Mouse (Mus musculus): ENCODE measurements around the gene Stat3.

Stat3 gene

GRCm38 (mm10) chr11:100924386-100924919, 14.9 kb downstream of the Stat3 start:
- no peak for DNase-seq (ENCODE audit: low spot score)

- no peak for DNase-seq (ENCODE audit: low spot score)
Measured at GRCm38 (mm10) chr11:100920887-100921624, 18.3 kb downstream of the Stat3 start.

GRCm38 (mm10) chr11:100918007-100918406, 21.3 kb downstream of the Stat3 start:
- no peak for DNase-seq (ENCODE audit: low spot score)

- DNase-seq (ENCODE audit: low spot score) = no peak
Measured at GRCm38 (mm10) chr11:100916432-100916971, 22.8 kb downstream of the Stat3 start.

- no peak for DNase-seq (ENCODE audit: low spot score)
Measured at GRCm38 (mm10) chr11:100915063-100915462, 24.3 kb downstream of the Stat3 start.

- no peak for DNase-seq (ENCODE audit: low spot score)
Measured at GRCm38 (mm10) chr11:100914415-100914814, 24.9 kb downstream of the Stat3 start.

GRCm38 (mm10) chr11:100912401-100913155, 26.8 kb downstream of the Stat3 start:
- no peak for DNase-seq (ENCODE audit: low spot score)

- no peak for DNase-seq (ENCODE audit: low spot score)
Measured at GRCm38 (mm10) chr11:100908567-100908966, 30.8 kb downstream of the Stat3 start.

- DNase-seq (ENCODE audit: low spot score) = no peak
Measured at GRCm38 (mm10) chr11:100908112-100908511, 31.2 kb downstream of the Stat3 start.

- DNase-seq (ENCODE audit: low spot score) = no peak
Measured at GRCm38 (mm10) chr11:100906885-100907284, 32.5 kb downstream of the Stat3 start.

GRCm38 (mm10) chr11:100905929-100906328, 33.4 kb downstream of the Stat3 start:
- DNase-seq (ENCODE audit: low spot score) = no peak

GRCm38 (mm10) chr11:100904580-100905351, 34.6 kb downstream of the Stat3 start:
- no peak for DNase-seq (ENCODE audit: low spot score)

GRCm38 (mm10) chr11:100898441-100899199, 40.7 kb downstream of the Stat3 start:
- DNase-seq (ENCODE audit: low spot score) = no peak

- DNase-seq (ENCODE audit: low spot score) = no peak
Measured at GRCm38 (mm10) chr11:100897294-100898231, 41.8 kb downstream of the Stat3 start.

- no peak for DNase-seq (ENCODE audit: low spot score)
Measured at GRCm38 (mm10) chr11:100896078-100896477, 43.3 kb downstream of the Stat3 start.

- no peak for DNase-seq (ENCODE audit: low spot score)
Measured at GRCm38 (mm10) chr11:100894146-100894918, 45.0 kb downstream of the Stat3 start.

GRCm38 (mm10) chr11:100893482-100893881, 45.9 kb downstream of the Stat3 start:
- peak; percentile 71 for DNase-seq (ENCODE audit: low spot score)

GRCm38 (mm10) chr11:100892435-100892834, 46.9 kb downstream of the Stat3 start:
- no peak for DNase-seq (ENCODE audit: low spot score)

Measured in ovary, postnatal 10 days (tissue).